Comparison of ENCODE assay signal across 8 mouse cellular contexts in genomic region chr3:108652866-108653642, GRCm38 (mm10). TPM values are rescaled to one million over a fixed set of nuclear protein-coding genes. Genes with fewer than 3 reads are reported as not detected.
DNase-seq lines count a peak whose midpoint lies in the region; ATAC-seq and TF ChIP-seq lines count a peak whose summit lies in the region.

No protein-coding gene starts in this region.

- peak; percentile 40 for TF ChIP-seq CTCF in heart, adult 2 months (IDR thresholded peaks at IDR 0.05)

- H3K36me3 ChIP-seq in heart, adult 2 months (ENCODE audit: control insufficient read depth, insufficient read depth, low read length) = no peaks in the 10 kb centered on the region
- H3K36me3 ChIP-seq in embryonic facial prominence, embryonic 13.5 days = peaks cover 4% of the 10 kb centered on the region
- H3K36me3 ChIP-seq in limb, embryonic 10.5 days = peaks cover 4% of the 10 kb centered on the region
- H3K36me3 ChIP-seq in neural tube, embryonic 13.5 days = no peaks in the 10 kb centered on the region

- no peaks in the 10 kb centered on the region for H3K9me3 ChIP-seq in embryonic facial prominence, embryonic 13.5 days
- H3K9me3 ChIP-seq in limb, embryonic 10.5 days (replicated peaks) = no peaks in the 10 kb centered on the region
- no peaks in the 10 kb centered on the region for H3K9me3 ChIP-seq in neural tube, embryonic 13.5 days

- no peak for TF ChIP-seq POLR2A in heart, adult 2 months (IDR thresholded peaks at IDR 0.05; ENCODE audit: insufficient read depth, low read depth, low read length)

- peaks cover 1% of the 10 kb centered on the region; the same call in 1 of the 2 replicates for H3K79me2 ChIP-seq in heart, adult 2 months (replicated peaks; ENCODE audit: control insufficient read depth, insufficient read depth, low read length)

- H3K4me3 ChIP-seq in heart, adult 2 months = peak overlapping the region; percentile 24; the same call in 1 of the 2 replicates
- H3K4me3 ChIP-seq in embryonic facial prominence, embryonic 13.5 days = peak overlapping the region; percentile 77
- peak overlapping the region; percentile 82 for H3K4me3 ChIP-seq in limb, embryonic 10.5 days
- no peak overlapping the region for H3K4me3 ChIP-seq in neural tube, embryonic 13.5 days

- H3K4me1 ChIP-seq in heart, adult 2 months (ENCODE audit: control insufficient read depth, insufficient read depth, low read length) = peaks cover 2% of the 10 kb centered on the region; the same call in 1 of the 2 replicates
- peaks cover 13% of the 10 kb centered on the region for H3K4me1 ChIP-seq in embryonic facial prominence, embryonic 13.5 days
- peaks cover 19% of the 10 kb centered on the region for H3K4me1 ChIP-seq in limb, embryonic 10.5 days
- H3K4me1 ChIP-seq in neural tube, embryonic 13.5 days (replicated peaks) = peaks cover 14% of the 10 kb centered on the region

- H3K4me2 ChIP-seq in embryonic facial prominence, embryonic 13.5 days = peak overlapping the region; percentile 57
- peak overlapping the region; percentile 27 for H3K4me2 ChIP-seq in neural tube, embryonic 13.5 days

- WGBS in heart, adult 2 months = 15% methylated on average over 9 of the region's 9 CpGs
- 24% methylated on average over 9 of the region's 9 CpGs for WGBS in embryonic facial prominence, embryonic 13.5 days
- 35% methylated on average over 9 of the region's 9 CpGs for WGBS in limb, embryonic 10.5 days
- 29% methylated on average over 9 of the region's 9 CpGs for WGBS in neural tube, embryonic 13.5 days

- no peak for DNase-seq in heart, adult 2 months
- DNase-seq in heart, postnatal 36 days = no peak
- DNase-seq in CD4-positive helper T cell, adult 2 months (ENCODE audit: low read depth, low spot score) = peak; percentile 63
- no peak for DNase-seq in limb, embryonic 10.5 days (ENCODE audit: low spot score)
- DNase-seq in thymus, postnatal 10 days (ENCODE audit: low spot score in 2 of 2) = no peak
- DNase-seq in spleen, postnatal 4 days (ENCODE audit: low spot score in 2 of 2) = no peak

- no peak for ATAC-seq in embryonic facial prominence, embryonic 13.5 days (ENCODE audit: insufficient number of reproducible peaks, insufficient read depth, low FRiP score, low TSS enrichment, low read depth)
- no peak for ATAC-seq in neural tube, embryonic 13.5 days (ENCODE audit: low read depth)

- intact Hi-C loops in heart, adult 2 months (cut with DNase I) = loop anchor here (2.0 to 10.0 kb wide), 4 partner anchors 61 to 238 kb away; partner anchors contain the start of genes Celsr2, Sars, Taf13 and Wdr47
- intact Hi-C loops in heart, postnatal 36 days (cut with DNase I) = loop anchor here (5.0 to 10.0 kb wide), 2 partner anchors 81 to 238 kb away; partner anchors contain the start of genes Celsr2 and Taf13

- no peaks in the 10 kb centered on the region for H3K27me3 ChIP-seq in heart, adult 2 months (ENCODE audit: control insufficient read depth, insufficient read depth, low read length)
- no peaks in the 10 kb centered on the region for H3K27me3 ChIP-seq in embryonic facial prominence, embryonic 13.5 days
- H3K27me3 ChIP-seq in limb, embryonic 10.5 days (ENCODE audit: low read depth, poor library complexity, severe bottlenecking) = no peaks in the 10 kb centered on the region
- H3K27me3 ChIP-seq in neural tube, embryonic 13.5 days = no peaks in the 10 kb centered on the region

- TF ChIP-seq EP300 in heart, adult 2 months (IDR thresholded peaks at IDR 0.05; ENCODE audit: insufficient read depth, low read depth, low read length) = no peak

- peak overlapping the region; percentile 67 for H3K27ac ChIP-seq in heart, adult 2 months
- H3K27ac ChIP-seq in embryonic facial prominence, embryonic 13.5 days = no peak overlapping the region
- no peak overlapping the region; the same call in 1 of the 2 replicates for H3K27ac ChIP-seq in limb, embryonic 10.5 days
- H3K27ac ChIP-seq in neural tube, embryonic 13.5 days (replicated peaks) = no peak overlapping the region

- H3K9ac ChIP-seq in heart, adult 2 months (ENCODE audit: low read depth, low read length) = no peak overlapping the region
- no peak overlapping the region for H3K9ac ChIP-seq in embryonic facial prominence, embryonic 13.5 days
- H3K9ac ChIP-seq in neural tube, embryonic 13.5 days = no peak overlapping the region

RNA-seq across cellular contexts. Expression of gene Clcc1, which starts 0.7 kb away (rescaled TPM):
- total RNA-seq in heart, adult 2 months (2021) = 10 to 100 TPM; 42.7 to 52.0 TPM
- polyA plus RNA-seq in heart, adult 2 months (2012; rRNA removed) = 34.0 and 45.2 TPM in 2 replicates
- total RNA-seq in heart, postnatal 36 days (2021) = 10 to 100 TPM; 43.0 to 49.1 TPM
- 104 and 111 TPM in 2 replicates for polyA plus RNA-seq in embryonic facial prominence, embryonic 13.5 days (2015; fragmentation: Nextera tagmentation; extraction: Ambion mirVana)
- polyA plus RNA-seq in limb, embryonic 10.5 days (2016; fragmentation: Nextera tagmentation; extraction: Ambion mirVana) = 51.8 and 61.3 TPM in 2 replicates
- 41.8 and 47.4 TPM in 2 replicates for polyA plus RNA-seq in neural tube, embryonic 13.5 days (2015; fragmentation: Nextera tagmentation; extraction: Ambion mirVana)
